Mouse (Mus musculus) ZHBTc4 (cell line): ENCODE data around the gene Aicda.
A peak's percentile ranks its signal among the peaks of the same experiment; 100 is the strongest.

Source experiments
- DNase-seq: peaks from one replicate; pipeline ENCODE4 v3.0.0-alpha.2; 2011; ENCODE audit warnings: low read depth, low spot score

Aicda gene

GRCm38 (mm10) chr6:122600066-122600646 is 46.6 kb downstream of the Aicda start:
- no peak for DNase-seq

GRCm38 (mm10) chr6:122601031-122601430 is 47.4 kb downstream of the Aicda start:
- no peak for DNase-seq

- no peak for DNase-seq
These were observed 48.0 kb downstream of the Aicda start for GRCm38 (mm10) chr6:122601615-122602014.

- peak; percentile 83 for DNase-seq
These were observed 48.8 kb downstream of the Aicda start, which contains the start of gene Apobec1 for GRCm38 (mm10) chr6:122602242-122602991. Gene Apobec1 (minus strand): TSS chr6:122602444.

GRCm38 (mm10) chr6:122602992-122603322 is 49.4 kb downstream of the Aicda start:
- no peak for DNase-seq

GRCm38 (mm10) chr6:122604260-122604659 is 50.7 kb downstream of the Aicda start:
- DNase-seq, result no peak

- peak; percentile 90 for DNase-seq
These were observed 51.9 kb downstream of the Aicda start for GRCm38 (mm10) chr6:122605483-122605882.

GRCm38 (mm10) chr6:122606661-122607060 is 53.1 kb downstream of the Aicda start:
- peak; percentile 50 for DNase-seq

- peak; percentile 94 for DNase-seq
These were observed 54.1 kb downstream of the Aicda start for GRCm38 (mm10) chr6:122607700-122608099.

- DNase-seq, result peak; percentile 94
These were observed 55.1 kb downstream of the Aicda start for GRCm38 (mm10) chr6:122608434-122609376.

- DNase-seq, result no peak
These were observed 55.8 kb downstream of the Aicda start for GRCm38 (mm10) chr6:122609377-122609728.

- peak; percentile 74 for DNase-seq
These were observed 56.2 kb downstream of the Aicda start, which contains the start of gene Gdf3 for GRCm38 (mm10) chr6:122609771-122610170. Gene Gdf3 (minus strand): TSS chr6:122610087.

GRCm38 (mm10) chr6:122612426-122612825 is 58.8 kb downstream of the Aicda start:
- no peak for DNase-seq
